Mouse (Mus musculus): Measurements from ENCODE around the gene Tmem100.

- TF ChIP-seq CTCF (IDR thresholded peaks at IDR 0.05; ENCODE audit: control insufficient read depth, insufficient read depth, low read length): no peak
- no peak for TF ChIP-seq POLR2A (IDR thresholded peaks at IDR 0.05; ENCODE audit: borderline replicate concordance, control insufficient read depth, low read depth, low read length)
These were observed 33.3 kb upstream of the Tmem100 start for GRCm38 (mm10) chr11:89996856-89997255.

Data from bone marrow, adult 2 months (tissue).